ENCODE assay signal across 8 mouse cellular contexts in genomic region chr5:148398451-148398765, GRCm38 (mm10). TPM values are rescaled to one million over a fixed set of nuclear protein-coding genes. Genes with fewer than 3 reads are reported as not detected.
A peak's percentile ranks its signal among the peaks of the same experiment; 100 is the strongest.
DNase-seq lines count a peak whose midpoint lies in the region; ATAC-seq and TF ChIP-seq lines count a peak whose summit lies in the region.

No protein-coding gene starts in this region.

- DNase-seq in gastrocnemius, adult 2 months = no peak
- DNase-seq in gastrocnemius, postnatal 10 days = no peak
- no peak for DNase-seq in forebrain, embryonic 14.5 days (ENCODE audit: low spot score)
- no peak for DNase-seq in adrenal gland, postnatal 4 days (ENCODE audit: low spot score in 2 of 2)
- no peak for DNase-seq in adrenal gland, adult 2 months
- DNase-seq in left cerebral cortex, adult 8-10 months (ENCODE audit: low spot score in 2 of 2) = no peak

- no peak for TF ChIP-seq CTCF in gastrocnemius, adult 2 months (IDR thresholded peaks at IDR 0.05)

- WGBS in forebrain, embryonic 14.5 days = 48% methylated on average over 6 of the region's 6 CpGs
- WGBS in liver, embryonic 15.5 days (ENCODE audit: insufficient replicate concordance) = 19% methylated on average over 6 of the region's 6 CpGs

- peak; percentile 16 for ATAC-seq in CD4-positive, CD25-positive, alpha-beta regulatory T cell, adult 4 months
- ATAC-seq in forebrain, embryonic 14.5 days = no peak
- no peak for ATAC-seq in liver, embryonic 15.5 days (ENCODE audit: insufficient read depth)

- intact Hi-C loops in gastrocnemius, adult 2 months (cut with DNase I) = no loop called here

- H3K27ac ChIP-seq in gastrocnemius, adult 2 months = no peak overlapping the region
- H3K27ac ChIP-seq in forebrain, embryonic 14.5 days (ENCODE audit: low read depth, low read length) = no peak overlapping the region
- peak overlapping the region; percentile 89; the same call in 1 of the 2 replicates for H3K27ac ChIP-seq in liver, embryonic 15.5 days (replicated peaks)

- 0 out of 2 replicates have a peak, but pooled peaks cover 2% of the 10 kb centered on the region for H3K4me1 ChIP-seq in forebrain, embryonic 14.5 days (ENCODE audit: control insufficient read depth, insufficient read depth, low read length)
- peaks cover 31% of the 10 kb centered on the region for H3K4me1 ChIP-seq in liver, embryonic 15.5 days (replicated peaks)

- peak overlapping the region; percentile 98 for H3K4me2 ChIP-seq in forebrain, embryonic 14.5 days (ENCODE audit: low read length)
- H3K4me2 ChIP-seq in liver, embryonic 15.5 days = peak overlapping the region; percentile 96

- H3K36me3 ChIP-seq in forebrain, embryonic 14.5 days (ENCODE audit: control insufficient read depth, insufficient read depth, low read length) = no peaks in the 10 kb centered on the region
- peaks cover 35% of the 10 kb centered on the region for H3K36me3 ChIP-seq in liver, embryonic 15.5 days (replicated peaks)

- H3K9me3 ChIP-seq in forebrain, embryonic 14.5 days (replicated peaks; ENCODE audit: control insufficient read depth, low read length) = no peaks in the 10 kb centered on the region
- H3K9me3 ChIP-seq in liver, embryonic 15.5 days (replicated peaks) = no peaks in the 10 kb centered on the region

- no peaks in the 10 kb centered on the region for H3K27me3 ChIP-seq in forebrain, embryonic 14.5 days (replicated peaks; ENCODE audit: control insufficient read depth, insufficient read depth, low read length)
- H3K27me3 ChIP-seq in liver, embryonic 15.5 days = peaks cover 9% of the 10 kb centered on the region

- H3K4me3 ChIP-seq in gastrocnemius, adult 2 months = peak overlapping the region; percentile 87
- peak overlapping the region; percentile 79 for H3K4me3 ChIP-seq in forebrain, embryonic 14.5 days (ENCODE audit: low read depth, low read length)
- peak overlapping the region; percentile 89 for H3K4me3 ChIP-seq in liver, embryonic 15.5 days (replicated peaks)

- no peak overlapping the region for H3K9ac ChIP-seq in forebrain, embryonic 14.5 days (ENCODE audit: low read length)
- H3K9ac ChIP-seq in liver, embryonic 15.5 days = peak overlapping the region; percentile 84; the same call in 1 of the 2 replicates

RNA-seq across cellular contexts. Expression of gene Slc7a1, which starts 1.3 kb away (rescaled TPM):
- 1 to 10 TPM; 2.4 to 3.0 TPM for total RNA-seq in gastrocnemius, adult 2 months (2021)
- total RNA-seq in gastrocnemius, postnatal 10 days (2021) = 1 to 10 TPM; 8.0 to 9.8 TPM
- polyA plus RNA-seq in CD4-positive, CD25-positive, alpha-beta regulatory T cell, adult 4 months (2017; shearing (Covaris generic)) = 10 to 100 TPM; 13.2 to 19.0 TPM
- 30.0 and 44.2 TPM in 2 replicates for polyA plus RNA-seq in forebrain, embryonic 14.5 days (2014; fragmentation: Nextera tagmentation; extraction: Ambion mirVana)
- 16.3 and 17.0 TPM in 2 replicates for polyA plus RNA-seq in liver, embryonic 15.5 days (2015; fragmentation: Nextera tagmentation; extraction: Ambion mirVana)
- total RNA-seq in adrenal gland, postnatal 4 days (2021) = 10 to 100 TPM; 61.9 to 63.6 TPM
- total RNA-seq in adrenal gland, adult 2 months (2021) = 10 to 100 TPM; 72.9 to 82.5 TPM
- 19.1 and 30.8 TPM in 2 replicates for polyA plus RNA-seq in adrenal gland, adult 2 months (2012; rRNA removed)
- total RNA-seq in left cerebral cortex, adult 8-10 months (2022) = 10 to 100 TPM; 23.7 to 27.8 (median 27.4) TPM
